Mouse (Mus musculus): ENCODE results near the gene Actn4. TPM values are rescaled to one million over a fixed set of nuclear protein-coding genes. Genes with fewer than 3 reads are reported as not detected.
A peak's percentile ranks its signal among the peaks of the same experiment; 100 is the strongest.

Actn4 gene
- polyA plus RNA-seq, 1 experiment, result 465 TPM

DNA sequence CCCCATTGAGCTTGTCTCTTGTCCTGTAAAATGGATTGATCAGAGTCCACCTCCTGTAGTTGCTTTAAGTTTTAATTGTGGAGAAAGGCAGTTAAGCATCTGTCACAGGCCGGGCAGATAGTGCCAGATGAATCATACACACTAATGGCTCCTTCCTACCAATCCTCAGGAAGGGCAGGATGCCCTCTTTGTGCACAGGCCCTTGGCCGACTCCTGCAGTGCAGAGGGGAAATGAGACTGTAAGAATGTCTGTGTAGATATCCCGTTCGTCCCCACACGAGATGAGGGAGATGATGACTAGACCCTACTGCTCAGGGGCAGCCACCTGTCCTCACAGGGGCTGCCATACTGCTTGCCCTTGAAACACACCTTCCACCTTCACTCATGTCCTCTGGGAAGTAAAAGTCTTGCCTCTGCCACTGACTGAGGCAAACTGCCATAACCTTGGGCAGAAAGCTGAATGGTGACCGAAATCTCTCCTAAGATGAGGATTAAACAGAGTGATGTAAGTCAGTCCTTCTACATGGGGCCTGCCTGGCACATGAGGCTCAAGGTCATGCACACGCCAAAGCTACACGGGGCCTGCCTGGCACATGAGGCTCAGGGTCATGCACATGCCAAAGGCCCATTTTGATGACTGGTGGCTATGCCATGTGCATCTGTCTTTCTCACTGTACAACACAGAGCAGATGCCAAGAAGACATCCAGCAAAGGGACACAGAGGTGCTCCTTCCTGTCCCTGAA is 40.2 kb downstream of the Actn4 start:
- Histone ChIP-seq H3K36me3 (ENCODE audit: control insufficient read depth, insufficient read depth) (peaks cover 50% of the 10 kb centered on the region), H3K79me2 (ENCODE audit: control insufficient read depth, insufficient read depth) (peaks cover 96% of the 10 kb centered on the region), H3K4me3 (ENCODE audit: insufficient read depth, poor library complexity, severe bottlenecking) (no peak overlapping the region), H3K27me3 (ENCODE audit: control insufficient read depth, insufficient read depth, insufficient read length) (no peaks in the 10 kb centered on the region), H3ac (ENCODE audit: control insufficient read depth, insufficient read length, low read depth) (peak overlapping the region; percentile 19), H3K79me3 (ENCODE audit: low read depth) (peaks cover 66% of the 10 kb centered on the region)
- TF ChIP-seq CEBPB (IDR thresholded peaks at IDR 0.05; ENCODE audit: low read depth), result no peak
- peak; percentile 18 for TF ChIP-seq MYOD1 (IDR thresholded peaks at IDR 0.05; ENCODE audit: control insufficient read depth, insufficient read length, low read depth)

DNA sequence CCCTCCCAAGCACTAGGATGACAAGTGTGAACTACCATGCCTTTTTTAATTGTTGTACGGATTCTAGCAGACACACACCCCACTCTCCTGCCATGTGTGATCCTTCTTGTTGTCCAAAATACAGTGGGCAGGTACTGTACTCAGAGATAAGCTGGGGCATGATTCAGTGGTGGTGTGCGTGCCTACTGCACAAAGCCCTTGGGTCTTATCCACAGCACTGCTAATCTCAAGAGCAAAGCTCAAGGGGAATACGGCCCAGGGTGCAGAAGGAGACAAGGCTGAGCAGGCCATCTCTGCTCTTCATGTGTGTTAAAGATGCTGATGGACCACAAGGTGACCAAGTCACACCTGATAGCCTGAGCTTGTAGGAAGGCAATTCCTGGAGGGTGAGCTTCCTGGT is 41.0 kb downstream of the Actn4 start:
- H3K79me2 ChIP-seq (ENCODE audit: control insufficient read depth, insufficient read depth), result peaks cover 96% of the 10 kb centered on the region
- TF ChIP-seq FOSL1 (IDR thresholded peaks at IDR 0.05; ENCODE audit: insufficient read depth, low read length, poor library complexity, severe bottlenecking), result no peak
- TF ChIP-seq CEBPB (IDR thresholded peaks at IDR 0.05; ENCODE audit: low read depth), result no peak
- no peak for TF ChIP-seq MAX (IDR thresholded peaks at IDR 0.05)
- no peak for TF ChIP-seq USF1 (IDR thresholded peaks at IDR 0.05; ENCODE audit: low read depth)
- no peak for TF ChIP-seq MYOD1 (IDR thresholded peaks at IDR 0.05; ENCODE audit: control insufficient read depth, insufficient read length, low read depth)
- TF ChIP-seq CTCF (IDR thresholded peaks at IDR 0.05; ENCODE audit: control insufficient read depth, insufficient read depth, insufficient read length), result no peak
- no peak for TF ChIP-seq MYOG (IDR thresholded peaks at IDR 0.05; ENCODE audit: control insufficient read depth, extremely low read depth, insufficient read length)
- no peaks in the 10 kb centered on the region for H3K27me3 ChIP-seq (ENCODE audit: control insufficient read depth, insufficient read depth, insufficient read length)
- peaks cover 55% of the 10 kb centered on the region for H3K36me3 ChIP-seq (ENCODE audit: control insufficient read depth, insufficient read depth)
- no peak overlapping the region for H3ac ChIP-seq (ENCODE audit: control insufficient read depth, insufficient read length, low read depth)
- H3K79me3 ChIP-seq (ENCODE audit: low read depth), result peaks cover 59% of the 10 kb centered on the region
- no peak overlapping the region for H3K4me3 ChIP-seq (ENCODE audit: insufficient read depth, poor library complexity, severe bottlenecking)

DNA sequence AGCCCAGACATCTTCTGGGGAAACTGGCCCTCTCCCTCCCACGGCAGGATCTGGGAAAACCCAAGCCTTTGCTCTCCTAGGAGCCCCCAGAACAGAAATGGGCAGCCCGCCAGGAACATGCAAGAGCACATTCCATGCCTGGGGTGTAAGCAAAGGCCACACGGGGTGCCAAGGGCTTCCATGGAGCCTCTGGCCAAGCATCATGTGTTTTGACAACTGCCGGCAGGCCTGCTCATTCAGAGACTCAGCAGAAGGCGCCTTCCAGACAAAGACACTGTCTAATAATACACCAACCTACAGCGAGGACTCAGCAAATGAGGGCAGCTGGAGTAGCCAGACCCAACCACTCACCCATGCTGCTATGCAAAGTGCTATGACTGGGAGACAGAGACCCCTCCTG is 42.3 kb downstream of the Actn4 start:
- TF ChIP-seq FOSL1 (IDR thresholded peaks at IDR 0.05; ENCODE audit: insufficient read depth, low read length, poor library complexity, severe bottlenecking) (no peak), MYOD1 (IDR thresholded peaks at IDR 0.05; ENCODE audit: control insufficient read depth, insufficient read length, low read depth) (no peak), MAX (IDR thresholded peaks at IDR 0.05) (no peak), USF1 (IDR thresholded peaks at IDR 0.05; ENCODE audit: low read depth) (no peak), CTCF (IDR thresholded peaks at IDR 0.05; ENCODE audit: control insufficient read depth, insufficient read depth, insufficient read length) (no peak), MYOG (IDR thresholded peaks at IDR 0.05; ENCODE audit: control insufficient read depth, extremely low read depth, insufficient read length) (no peak), CEBPB (IDR thresholded peaks at IDR 0.05; ENCODE audit: low read depth) (no peak)
- peaks cover 69% of the 10 kb centered on the region for H3K36me3 ChIP-seq (ENCODE audit: control insufficient read depth, insufficient read depth)

DNA sequence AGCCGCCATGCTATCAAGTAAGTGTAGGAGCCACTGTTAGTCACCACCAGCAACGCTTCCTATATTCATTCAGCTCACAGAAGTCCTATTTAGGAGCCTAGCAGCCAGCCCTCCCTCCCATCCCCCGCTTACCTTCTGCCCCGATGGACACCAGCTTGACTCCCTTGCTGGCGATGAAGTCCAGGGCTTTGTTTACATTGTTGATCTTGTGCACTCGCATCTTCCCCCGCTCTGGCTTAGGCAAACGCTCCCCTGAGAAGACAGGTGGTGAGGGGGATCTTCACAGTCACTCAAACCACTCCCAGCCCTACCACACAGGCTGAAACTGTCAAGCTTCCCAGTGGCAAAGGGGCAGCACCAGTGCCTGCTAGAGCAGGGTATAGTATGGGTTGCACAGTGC is 43.6 kb downstream of the Actn4 start:
- Histone ChIP-seq H3ac (ENCODE audit: control insufficient read depth, insufficient read length, low read depth) (no peak overlapping the region), H3K36me3 (ENCODE audit: control insufficient read depth, insufficient read depth) (peaks cover 80% of the 10 kb centered on the region), H3K27me3 (ENCODE audit: control insufficient read depth, insufficient read depth, insufficient read length) (no peaks in the 10 kb centered on the region), H3K4me3 (ENCODE audit: insufficient read depth, poor library complexity, severe bottlenecking) (no peak overlapping the region), H3K79me2 (ENCODE audit: control insufficient read depth, insufficient read depth) (peaks cover 86% of the 10 kb centered on the region), H3K79me3 (ENCODE audit: low read depth) (peaks cover 47% of the 10 kb centered on the region)
- no peak for TF ChIP-seq FOSL1 (IDR thresholded peaks at IDR 0.05; ENCODE audit: insufficient read depth, low read length, poor library complexity, severe bottlenecking)
- no peak for TF ChIP-seq CTCF (IDR thresholded peaks at IDR 0.05; ENCODE audit: control insufficient read depth, insufficient read depth, insufficient read length)
- no peak for TF ChIP-seq MYOD1 (IDR thresholded peaks at IDR 0.05; ENCODE audit: control insufficient read depth, insufficient read length, low read depth)
- TF ChIP-seq CEBPB (IDR thresholded peaks at IDR 0.05; ENCODE audit: low read depth), result no peak
- TF ChIP-seq USF1 (IDR thresholded peaks at IDR 0.05; ENCODE audit: low read depth), result no peak
- TF ChIP-seq MYOG (IDR thresholded peaks at IDR 0.05; ENCODE audit: control insufficient read depth, extremely low read depth, insufficient read length), result no peak
- TF ChIP-seq MAX (IDR thresholded peaks at IDR 0.05), result no peak

More for the DNA sequence above, 42.3 kb downstream of the Actn4 start:
- H3K4me3 ChIP-seq (ENCODE audit: insufficient read depth, poor library complexity, severe bottlenecking), result no peak overlapping the region
- H3ac ChIP-seq (ENCODE audit: control insufficient read depth, insufficient read length, low read depth), result no peak overlapping the region
- H3K79me3 ChIP-seq (ENCODE audit: low read depth), result peaks cover 56% of the 10 kb centered on the region
- peaks cover 98% of the 10 kb centered on the region for H3K79me2 ChIP-seq (ENCODE audit: control insufficient read depth, insufficient read depth)
- no peaks in the 10 kb centered on the region for H3K27me3 ChIP-seq (ENCODE audit: control insufficient read depth, insufficient read depth, insufficient read length)

DNA sequence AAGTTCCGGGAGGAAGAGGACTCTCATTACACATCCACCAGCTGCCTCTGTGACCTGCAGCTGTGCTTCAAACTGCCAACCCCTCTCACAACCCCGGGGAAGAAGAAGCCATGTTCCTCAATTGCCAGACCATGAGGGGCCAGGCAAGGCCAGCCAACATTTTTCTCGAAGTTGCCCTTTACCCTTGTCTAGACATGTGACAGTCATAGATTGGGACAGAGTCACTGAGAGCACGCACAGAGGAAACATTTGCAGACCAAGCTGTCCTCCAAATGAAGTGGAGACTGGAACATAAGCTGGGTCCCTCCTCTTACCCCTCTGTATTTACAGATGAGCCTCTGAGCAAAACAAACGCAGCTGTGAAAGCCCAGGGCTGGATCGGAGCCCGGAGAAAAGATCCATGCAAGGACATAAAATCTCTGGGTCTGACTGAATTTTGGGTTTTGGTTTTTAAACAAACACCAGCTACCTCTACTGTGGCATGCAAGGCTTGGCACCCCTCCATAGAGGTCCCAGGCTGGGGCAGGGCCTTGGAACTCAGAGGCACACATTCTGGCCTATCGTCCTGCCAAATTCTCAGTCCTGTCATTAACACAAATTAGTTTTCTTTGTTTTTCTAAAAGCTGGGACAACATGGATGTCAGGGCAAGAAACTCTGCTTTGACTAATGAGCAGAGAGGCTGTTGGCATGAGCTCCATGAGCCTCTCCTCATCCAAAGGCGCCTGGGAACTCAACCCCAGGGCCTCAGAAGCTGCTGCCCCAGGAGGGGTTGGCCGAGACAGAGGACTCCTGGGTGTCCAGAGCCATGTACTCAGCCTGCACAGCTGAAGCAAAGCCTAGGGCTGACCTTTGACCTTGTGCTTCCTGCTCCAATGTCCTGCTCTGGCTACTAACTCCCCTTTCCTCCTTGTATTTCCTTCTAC is 44.4 kb downstream of the Actn4 start:
- H3ac ChIP-seq (ENCODE audit: control insufficient read depth, insufficient read length, low read depth), result no peak overlapping the region
- peaks cover 78% of the 10 kb centered on the region for H3K79me2 ChIP-seq (ENCODE audit: control insufficient read depth, insufficient read depth)
- TF ChIP-seq MAX (IDR thresholded peaks at IDR 0.05) (no peak), USF1 (IDR thresholded peaks at IDR 0.05; ENCODE audit: low read depth) (no peak), FOSL1 (IDR thresholded peaks at IDR 0.05; ENCODE audit: insufficient read depth, low read length, poor library complexity, severe bottlenecking) (no peak), CTCF (IDR thresholded peaks at IDR 0.05; ENCODE audit: control insufficient read depth, insufficient read depth, insufficient read length) (no peak), CEBPB (IDR thresholded peaks at IDR 0.05; ENCODE audit: low read depth) (no peak), MYOG (IDR thresholded peaks at IDR 0.05; ENCODE audit: control insufficient read depth, extremely low read depth, insufficient read length) (no peak), MYOD1 (IDR thresholded peaks at IDR 0.05; ENCODE audit: control insufficient read depth, insufficient read length, low read depth) (no peak)
- no peaks in the 10 kb centered on the region for H3K27me3 ChIP-seq (ENCODE audit: control insufficient read depth, insufficient read depth, insufficient read length)
- peaks cover 88% of the 10 kb centered on the region for H3K36me3 ChIP-seq (ENCODE audit: control insufficient read depth, insufficient read depth)
- no peak overlapping the region for H3K4me3 ChIP-seq (ENCODE audit: insufficient read depth, poor library complexity, severe bottlenecking)
- peaks cover 39% of the 10 kb centered on the region for H3K79me3 ChIP-seq (ENCODE audit: low read depth)
